Mouse (Mus musculus) left cerebral cortex, adult 8-10 months (tissue): Measurements from ENCODE around the gene Bhlha15. TPM values are rescaled to one million over a fixed set of nuclear protein-coding genes. Genes with fewer than 3 reads are reported as not detected.

Experiments used
- DNase-seq, 2 experiments: peaks; one replicate each; pipeline ENCODE4 v3.0.0; 2022; ENCODE audit warnings: low spot score in 2 of 2
- total RNA-seq, 4 experiments: library from RNA; stranded (reverse); gene quantifications; 2 replicates each; pipeline ENCODE4 v1.2.4; 2022

The Bhlha15 gene
- total RNA-seq, 4 experiments from 2014 or later, result 0.09 to 0.30 (median 0.16) TPM

GRCm38 (mm10) chr5:144189327-144189726 is 759 bp upstream of the Bhlha15 start:
- DNase-seq, result no peak

- DNase-seq, result no peak
Measured at GRCm38 (mm10) chr5:144191026-144191425, 940 bp downstream of the Bhlha15 start.

GRCm38 (mm10) chr5:144192673-144193072 is 2.6 kb downstream of the Bhlha15 start:
- no peak for DNase-seq

GRCm38 (mm10) chr5:144194416-144194815 is 4.3 kb downstream of the Bhlha15 start:
- DNase-seq, result no peak

- DNase-seq, result no peak
Measured at GRCm38 (mm10) chr5:144195567-144195966, 5.5 kb downstream of the Bhlha15 start.

GRCm38 (mm10) chr5:144200616-144201015 is 10.5 kb downstream of the Bhlha15 start:
- no peak for DNase-seq

GRCm38 (mm10) chr5:144202430-144202829 is 12.3 kb downstream of the Bhlha15 start:
- no peak for DNase-seq

- DNase-seq, result no peak
Measured at GRCm38 (mm10) chr5:144203398-144203959, 13.4 kb downstream of the Bhlha15 start.

- no peak for DNase-seq
Measured at GRCm38 (mm10) chr5:144204303-144204702, 14.2 kb downstream of the Bhlha15 start.

GRCm38 (mm10) chr5:144204911-144205310 is 14.8 kb downstream of the Bhlha15 start:
- DNase-seq, result no peak

- DNase-seq, result no peak
Measured at GRCm38 (mm10) chr5:144206069-144206468, 16.0 kb downstream of the Bhlha15 start.

- DNase-seq, result peak in 1 of 2 experiments; percentile 46
Measured at GRCm38 (mm10) chr5:144207478-144207877, 17.4 kb downstream of the Bhlha15 start.

- no peak for DNase-seq
Measured at GRCm38 (mm10) chr5:144214453-144214852, 24.4 kb downstream of the Bhlha15 start.

GRCm38 (mm10) chr5:144215992-144216391 is 25.9 kb downstream of the Bhlha15 start:
- no peak for DNase-seq

GRCm38 (mm10) chr5:144218061-144218460 is 28.0 kb downstream of the Bhlha15 start:
- no peak for DNase-seq

- DNase-seq, result no peak
Measured at GRCm38 (mm10) chr5:144219306-144219705, 29.2 kb downstream of the Bhlha15 start.

- DNase-seq, result no peak
Measured at GRCm38 (mm10) chr5:144219936-144220335, 29.9 kb downstream of the Bhlha15 start.

GRCm38 (mm10) chr5:144221305-144221704 is 31.2 kb downstream of the Bhlha15 start:
- no peak for DNase-seq

- DNase-seq, result no peak
Measured at GRCm38 (mm10) chr5:144222811-144223502, 32.9 kb downstream of the Bhlha15 start.

GRCm38 (mm10) chr5:144223503-144223862 is 33.4 kb downstream of the Bhlha15 start, which contains the start of gene Tecpr1:
Gene Tecpr1 (minus strand): TSS chr5:144223615.
- peak; percentile 85 to 94 for DNase-seq

GRCm38 (mm10) chr5:144223899-144224816 is 34.1 kb downstream of the Bhlha15 start:
- no peak for DNase-seq

- no peak for DNase-seq
Measured at GRCm38 (mm10) chr5:144226220-144226619, 36.1 kb downstream of the Bhlha15 start.
